Mouse (Mus musculus): ENCODE results near the gene Gpr156. TPM values are rescaled to one million over a fixed set of nuclear protein-coding genes. Genes with fewer than 3 reads are reported as not detected.
"Not testable (repeated sequence)": the region's sequence is repeated elsewhere in the genome, so short reads cannot be mapped to it uniquely, and the experiment has no call there.

Gpr156 gene
- polyA plus RNA-seq, 1 experiment = not detected

GRCm38 (mm10) chr16:38012382-38012781, 96.1 kb downstream of the Gpr156 start:
- H3K27ac ChIP-seq (ENCODE audit: insufficient read depth, low read depth, low read length) = no peak overlapping the region
- TF ChIP-seq CTCF (IDR thresholded peaks at IDR 0.05; ENCODE audit: insufficient read depth, low read depth, low read length) (no peak), POLR2A (IDR thresholded peaks at IDR 0.05; ENCODE audit: insufficient read depth, low read depth, low read length) (no peak)
- no peak overlapping the region for H3K4me3 ChIP-seq (ENCODE audit: insufficient read depth, low read depth, low read length)
- 94% methylated on average over 5 of the region's 5 CpGs for WGBS
- no peaks in the 10 kb centered on the region for H3K4me1 ChIP-seq (ENCODE audit: control insufficient read depth, insufficient read depth, low read length)

GRCm38 (mm10) chr16:38012891-38013290, 96.6 kb downstream of the Gpr156 start:
- Histone ChIP-seq H3K27ac (ENCODE audit: insufficient read depth, low read depth, low read length) (no peak overlapping the region), H3K4me3 (ENCODE audit: insufficient read depth, low read depth, low read length) (no peak overlapping the region), H3K4me1 (ENCODE audit: control insufficient read depth, insufficient read depth, low read length) (no peaks in the 10 kb centered on the region)
- 74% methylated on average over 4 of the region's 4 CpGs for WGBS
- no peak for TF ChIP-seq POLR2A (IDR thresholded peaks at IDR 0.05; ENCODE audit: insufficient read depth, low read depth, low read length)
- no peak for TF ChIP-seq CTCF (IDR thresholded peaks at IDR 0.05; ENCODE audit: insufficient read depth, low read depth, low read length)

- 93% methylated on average over 4 of the region's 4 CpGs for WGBS
- Histone ChIP-seq H3K4me3 (ENCODE audit: insufficient read depth, low read depth, low read length) (no peak overlapping the region), H3K27ac (ENCODE audit: insufficient read depth, low read depth, low read length) (no peak overlapping the region), H3K4me1 (ENCODE audit: control insufficient read depth, insufficient read depth, low read length) (no peaks in the 10 kb centered on the region)
- TF ChIP-seq POLR2A (IDR thresholded peaks at IDR 0.05; ENCODE audit: insufficient read depth, low read depth, low read length) (no peak), CTCF (IDR thresholded peaks at IDR 0.05; ENCODE audit: insufficient read depth, low read depth, low read length) (no peak)
These were observed 98.7 kb downstream of the Gpr156 start for GRCm38 (mm10) chr16:38014951-38015350.

GRCm38 (mm10) chr16:38016928-38017524, 100.7 kb downstream of the Gpr156 start:
- TF ChIP-seq CTCF (IDR thresholded peaks at IDR 0.05; ENCODE audit: insufficient read depth, low read depth, low read length) (no peak), POLR2A (IDR thresholded peaks at IDR 0.05; ENCODE audit: insufficient read depth, low read depth, low read length) (no peak)
- Histone ChIP-seq H3K4me1 (ENCODE audit: control insufficient read depth, insufficient read depth, low read length) (no peaks in the 10 kb centered on the region), H3K27ac (ENCODE audit: insufficient read depth, low read depth, low read length) (no peak overlapping the region), H3K4me3 (ENCODE audit: insufficient read depth, low read depth, low read length) (no peak overlapping the region)
- 50% methylated on average over 8 of the region's 8 CpGs for WGBS

GRCm38 (mm10) chr16:38017958-38018376, 101.7 kb downstream of the Gpr156 start:
- 45% methylated on average over 4 of the region's 4 CpGs for WGBS
- TF ChIP-seq POLR2A (IDR thresholded peaks at IDR 0.05; ENCODE audit: insufficient read depth, low read depth, low read length) = no peak
- TF ChIP-seq CTCF (IDR thresholded peaks at IDR 0.05; ENCODE audit: insufficient read depth, low read depth, low read length) = no peak
- no peaks in the 10 kb centered on the region for H3K4me1 ChIP-seq (ENCODE audit: control insufficient read depth, insufficient read depth, low read length)
- H3K4me3 ChIP-seq (ENCODE audit: insufficient read depth, low read depth, low read length) = no peak overlapping the region
- no peak overlapping the region for H3K27ac ChIP-seq (ENCODE audit: insufficient read depth, low read depth, low read length)

- Histone ChIP-seq H3K27ac (ENCODE audit: insufficient read depth, low read depth, low read length) (no peak overlapping the region), H3K4me1 (ENCODE audit: control insufficient read depth, insufficient read depth, low read length) (no peaks in the 10 kb centered on the region), H3K4me3 (ENCODE audit: insufficient read depth, low read depth, low read length) (no peak overlapping the region)
- TF ChIP-seq POLR2A (IDR thresholded peaks at IDR 0.05; ENCODE audit: insufficient read depth, low read depth, low read length) (no peak), CTCF (IDR thresholded peaks at IDR 0.05; ENCODE audit: insufficient read depth, low read depth, low read length) (no peak)
- 89% methylated on average over 9 of the region's 9 CpGs for WGBS
These were observed 116.3 kb downstream of the Gpr156 start for GRCm38 (mm10) chr16:38032644-38033043.

- Histone ChIP-seq H3K4me1 (ENCODE audit: control insufficient read depth, insufficient read depth, low read length) (no peaks in the 10 kb centered on the region), H3K27ac (ENCODE audit: insufficient read depth, low read depth, low read length) (no peak overlapping the region), H3K4me3 (ENCODE audit: insufficient read depth, low read depth, low read length) (no peak overlapping the region)
- WGBS = 79% methylated on average over 5 of the region's 5 CpGs
- TF ChIP-seq POLR2A (IDR thresholded peaks at IDR 0.05; ENCODE audit: insufficient read depth, low read depth, low read length) (no peak), CTCF (IDR thresholded peaks at IDR 0.05; ENCODE audit: insufficient read depth, low read depth, low read length) (no peak)
These were observed 116.8 kb downstream of the Gpr156 start for GRCm38 (mm10) chr16:38033071-38033470.

GRCm38 (mm10) chr16:38038101-38038500, 121.8 kb downstream of the Gpr156 start:
- not testable (repeated sequence) for H3K4me1 ChIP-seq (ENCODE audit: control insufficient read depth, insufficient read depth, low read length); H3K27ac ChIP-seq (ENCODE audit: insufficient read depth, low read depth, low read length); H3K4me3 ChIP-seq (ENCODE audit: insufficient read depth, low read depth, low read length)
- 82% methylated on average over 4 of the region's 4 CpGs for WGBS

GRCm38 (mm10) chr16:38042160-38042559, 125.9 kb downstream of the Gpr156 start:
- no peak overlapping the region for H3K4me3 ChIP-seq (ENCODE audit: insufficient read depth, low read depth, low read length)
- WGBS = 89% methylated on average over 1 of the region's 1 CpGs
- H3K27ac ChIP-seq (ENCODE audit: insufficient read depth, low read depth, low read length) = no peak overlapping the region
- TF ChIP-seq POLR2A (IDR thresholded peaks at IDR 0.05; ENCODE audit: insufficient read depth, low read depth, low read length) (no peak), CTCF (IDR thresholded peaks at IDR 0.05; ENCODE audit: insufficient read depth, low read depth, low read length) (no peak)
- no peaks in the 10 kb centered on the region for H3K4me1 ChIP-seq (ENCODE audit: control insufficient read depth, insufficient read depth, low read length)

GRCm38 (mm10) chr16:38044551-38044950, 128.3 kb downstream of the Gpr156 start:
- Histone ChIP-seq H3K4me1 (ENCODE audit: control insufficient read depth, insufficient read depth, low read length) (peaks cover 7% of the 10 kb centered on the region; the same call in 1 of the 2 replicates), H3K4me3 (ENCODE audit: insufficient read depth, low read depth, low read length) (no peak overlapping the region), H3K27ac (ENCODE audit: insufficient read depth, low read depth, low read length) (no peak overlapping the region)
- TF ChIP-seq CTCF (IDR thresholded peaks at IDR 0.05; ENCODE audit: insufficient read depth, low read depth, low read length) = no peak
- TF ChIP-seq POLR2A (IDR thresholded peaks at IDR 0.05; ENCODE audit: insufficient read depth, low read depth, low read length) = no peak
- 68% methylated on average over 5 of the region's 5 CpGs for WGBS
